20 mouse cellular contexts compared by ENCODE assay signal in genomic region chr9:85861065-85861464, GRCm38 (mm10). TPM values are rescaled to one million over a fixed set of nuclear protein-coding genes. Genes with fewer than 3 reads are reported as not detected.
"Had no signal": no experiment of that assay in that cellular context is flagged by ENCODE, and none has a peak within 500 bp of the region (broad histone marks: within the 10 kb centered on the region; RNA-seq: fewer than 3 reads in every experiment).

No protein-coding gene starts in this region.

- H3K9me3 ChIP-seq: kidney, embryonic 15.5 days; liver, embryonic 13.5 days; midbrain, embryonic 12.5 days; neural tube, embryonic 13.5 days had no signal

- H3K9ac ChIP-seq: kidney, embryonic 15.5 days; liver, embryonic 13.5 days; midbrain, embryonic 12.5 days; neural tube, embryonic 13.5 days had no signal

- H3K36me3 ChIP-seq: kidney, embryonic 15.5 days; liver, embryonic 13.5 days; midbrain, embryonic 12.5 days; neural tube, embryonic 13.5 days had no signal

- H3K27me3 ChIP-seq: kidney, embryonic 15.5 days; liver, embryonic 13.5 days; midbrain, embryonic 12.5 days; neural tube, embryonic 13.5 days had no signal

- H3K27ac ChIP-seq: kidney, embryonic 15.5 days; liver, embryonic 13.5 days; midbrain, embryonic 12.5 days; neural tube, embryonic 13.5 days; stomach, postnatal 0 days had no signal

- ATAC-seq: midbrain, embryonic 16.5 days had no signal

- H3K4me1 ChIP-seq: kidney, embryonic 15.5 days; liver, embryonic 13.5 days; neural tube, embryonic 13.5 days had no signal

- H3K4me3 ChIP-seq: kidney, embryonic 15.5 days; liver, embryonic 13.5 days; midbrain, embryonic 12.5 days; myocyte; neural tube, embryonic 13.5 days had no signal

- H3K4me2 ChIP-seq: kidney, embryonic 15.5 days; liver, embryonic 13.5 days; midbrain, embryonic 12.5 days; neural tube, embryonic 13.5 days had no signal

- DNase-seq: kidney, adult 8-10 months; kidney, postnatal 10 days; kidney, postnatal 4 days; left cerebral cortex, postnatal 4 days; liver, embryonic 13.5 days; lung, adult 2 months; lung, postnatal 14 days; lung, postnatal 4 days; retina, postnatal 1 day; thymus, postnatal 36 days had no signal

RNA-seq across cellular contexts. Expression of gene Tpbg, which starts 18.9 kb away (rescaled TPM):
- total RNA-seq: liver, adult 2 months; megakaryocyte progenitor cell, adult 5-6 weeks; megakaryocyte-erythroid progenitor cell, adult 5-6 weeks; monocyte, adult 5-6 weeks had no signal
